Mouse (Mus musculus) gastrocnemius, postnatal 36 days (tissue): ENCODE data around the gene Zdhhc16. TPM values are rescaled to one million over a fixed set of nuclear protein-coding genes. Genes with fewer than 3 reads are reported as not detected.

Experiments
- DNase-seq, 2 experiments: peaks; one replicate each; pipeline ENCODE4 v3.0.0; 2022
- intact Hi-C: fragments of 180-260 bp; cut with DNase I; formaldehyde crosslinking; loops from one replicate; pipeline ENCODE4 v1.15.1; 2025
- total RNA-seq, 2 experiments: library from RNA; stranded (reverse); gene quantifications; 2 replicates each; pipeline ENCODE4 v1.2.3; 2021

Gene Zdhhc16
- total RNA-seq, 2 experiments from 2014 or later: 20.7 to 21.3 TPM

GRCm38 (mm10) chr19:41981931-41982790 lies 48.9 kb downstream of the Zdhhc16 start:
- intact Hi-C loops: no loop called here

GRCm38 (mm10) chr19:41982791-41983150 lies 49.5 kb downstream of the Zdhhc16 start:
- intact Hi-C loops: no loop called here
- DNase-seq: no peak

More at GRCm38 (mm10) chr19:41981931-41982790, 48.9 kb downstream of the Zdhhc16 start:
- DNase-seq: peak; percentile 30 to 52

- no peak for DNase-seq
- intact Hi-C loops: loop anchor here (2.0 kb wide), 1 partner anchor 15 kb away; no protein-coding TSS in a partner anchor
These were observed 52.7 kb downstream of the Zdhhc16 start for GRCm38 (mm10) chr19:41985994-41986393.

GRCm38 (mm10) chr19:41987206-41987605 lies 53.9 kb downstream of the Zdhhc16 start:
- intact Hi-C loops: loop anchor here (2.0 kb wide), 1 partner anchor 14 kb away; no protein-coding TSS in a partner anchor

GRCm38 (mm10) chr19:41989810-41990209 lies 56.5 kb downstream of the Zdhhc16 start:
- DNase-seq: no peak

More at GRCm38 (mm10) chr19:41987206-41987605, 53.9 kb downstream of the Zdhhc16 start:
- peak; percentile 43 to 50 for DNase-seq

DNA sequence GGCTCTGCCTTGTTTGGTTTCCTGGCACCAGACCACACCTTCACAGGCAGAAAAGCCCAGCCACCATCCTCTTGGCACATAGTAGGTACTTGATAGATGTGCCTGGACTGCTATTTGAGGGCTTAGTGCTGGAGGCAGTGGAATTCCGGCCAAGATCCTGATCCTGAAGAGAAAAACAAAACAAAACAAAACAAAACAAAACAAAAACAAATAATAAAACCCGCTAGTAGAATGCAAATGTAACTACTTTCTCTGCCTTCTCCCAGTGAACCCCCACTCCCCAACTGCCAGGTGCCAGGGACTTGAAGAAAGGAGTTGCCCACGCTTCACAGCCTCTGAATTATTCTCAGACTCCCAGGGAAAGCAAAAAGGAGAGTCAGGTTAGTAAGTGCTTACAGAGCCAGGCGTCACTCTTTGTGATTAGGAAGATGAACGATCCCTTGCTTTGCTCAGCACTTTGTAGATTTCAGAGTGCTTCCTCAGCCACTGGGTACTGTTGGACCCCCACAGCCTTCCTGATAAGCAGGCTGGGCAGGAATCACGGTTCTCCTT lies 58.7 kb downstream of the Zdhhc16 start:
- no peak for DNase-seq
- intact Hi-C loops: no loop called here

More at GRCm38 (mm10) chr19:41989810-41990209, 56.5 kb downstream of the Zdhhc16 start:
- intact Hi-C loops: no loop called here

DNA sequence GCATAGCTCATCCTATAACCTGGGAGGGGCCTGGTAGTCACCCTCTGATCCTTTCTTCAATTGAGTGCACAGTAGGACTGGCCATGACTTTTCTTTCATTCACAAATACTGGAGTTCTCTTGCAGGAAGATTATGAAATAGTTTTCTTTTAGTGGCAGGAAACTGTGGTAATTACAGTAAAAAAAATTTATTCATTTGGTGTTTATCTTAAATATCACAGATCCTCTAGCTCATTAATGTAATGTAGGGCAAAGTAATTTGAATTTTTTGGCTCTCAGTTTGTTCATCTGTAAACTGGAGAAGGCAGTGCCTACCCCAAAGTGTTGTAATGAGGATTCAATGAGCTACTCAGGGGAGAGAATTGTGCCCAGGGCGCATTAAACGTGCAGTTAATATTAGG lies 59.7 kb downstream of the Zdhhc16 start:
- no peak for DNase-seq
- intact Hi-C loops: no loop called here

GRCm38 (mm10) chr19:41993484-41993883 lies 60.2 kb downstream of the Zdhhc16 start:
- DNase-seq: peak; percentile 72 to 86
- intact Hi-C loops: no loop called here

Other genes starting within 250 kb of the Zdhhc16 start
- under 1 TPM; 0.33 to 0.35 TPM for gene Slit1, start 189.8 kb upstream of the Zdhhc16 start, total RNA-seq
- 1 to 10 TPM; 6.4 to 6.6 TPM for gene Arhgap19, start 131.4 kb upstream of the Zdhhc16 start, total RNA-seq
- 1 to 10 TPM; 5.3 to 7.3 TPM for gene Frat1, start 103.5 kb upstream of the Zdhhc16 start, total RNA-seq
- gene Frat2, start 85.3 kb upstream of the Zdhhc16 start, total RNA-seq: 10 to 100 TPM; 13.9 to 18.5 TPM
- 10 to 100 TPM; 30.0 to 31.6 TPM for gene Rrp12, start 37.3 kb upstream of the Zdhhc16 start, total RNA-seq
- 10 to 100 TPM; 14.4 to 18.7 TPM for gene Pgam1, start 21.6 kb upstream of the Zdhhc16 start, total RNA-seq
- gene Exosc1, start 57 bp upstream of the Zdhhc16 start, total RNA-seq: 10 to 100 TPM; 13.2 to 15.3 TPM
- gene Mms19, start 47.7 kb downstream of the Zdhhc16 start, total RNA-seq: 1 to 10 TPM; 6.6 to 7.7 TPM
- 10 to 100 TPM; 11.7 to 13.4 TPM for gene Ubtd1, start 48.3 kb downstream of the Zdhhc16 start, total RNA-seq
- gene Ankrd2, start 102.5 kb downstream of the Zdhhc16 start, total RNA-seq: 100 to 1,000 TPM; 121 to 331 TPM
- 1 to 10 TPM; 2.9 to 3.7 TPM for gene Hoga1, start 112.1 kb downstream of the Zdhhc16 start, total RNA-seq
- under 1 TPM; 0.30 to 0.38 TPM for gene 4933411K16Rik, start 118.8 kb downstream of the Zdhhc16 start, total RNA-seq
- gene Morn4, start 152.9 kb downstream of the Zdhhc16 start, total RNA-seq: 1 to 10 TPM; 2.1 to 2.6 TPM
- 10 to 100 TPM; 11.0 to 14.1 TPM for gene Pi4k2a, start 157.0 kb downstream of the Zdhhc16 start, total RNA-seq
- gene Avpi1, start 195.6 kb downstream of the Zdhhc16 start, total RNA-seq: 10 to 100 TPM in 1 of 2 experiments, 1 to 10 TPM in 1; 7.5 to 10.5 TPM
- 1 to 10 TPM; 5.3 to 6.9 TPM for gene Marveld1, start 213.9 kb downstream of the Zdhhc16 start, total RNA-seq
- 10 to 100 TPM; 11.4 to 12.6 TPM for gene Zfyve27, start 230.5 kb downstream of the Zdhhc16 start, total RNA-seq